Mouse (Mus musculus) forebrain, postnatal 0 days (tissue): Measurements from ENCODE around the gene Krt86. TPM values are rescaled to one million over a fixed set of nuclear protein-coding genes. Genes with fewer than 3 reads are reported as not detected.

Source experiments
- ATAC-seq: fragments of 200-750 bp; cut with Nextera tagmentation; 2 replicates; pipeline ENCODE4 v1.8.0; 2017; ENCODE audit warnings: mild to moderate bottlenecking, moderate library complexity
- DNase-seq: peaks from one replicate; pipeline ENCODE4 v3.0.0-alpha.2; 2015
- H3K27ac ChIP-seq: fragments of 300-500 bp; sonication (generic); 2 replicates; pipeline ENCODE4 v1.5.1; 2014; ENCODE audit warnings: low read depth, mild to moderate bottlenecking, antibody characterized with exemption, low read length, moderate library complexity, mixed read lengths
- H3K27me3 ChIP-seq: fragments of 300-500 bp; sonication (generic); 2 replicates; pipeline ENCODE4 v1.6.1; 2014; ENCODE audit warnings: mild to moderate bottlenecking, low read length, mixed read lengths; ENCODE audit not compliant: insufficient read depth
- H3K36me3 ChIP-seq: fragments of 300-500 bp; sonication (generic); 2 replicates; pipeline ENCODE4 v1.6.1; 2014; ENCODE audit warnings: mild to moderate bottlenecking, moderate library complexity; ENCODE audit not compliant: insufficient read depth
- H3K4me1 ChIP-seq: fragments of 300-500 bp; sonication (generic); 2 replicates; pipeline ENCODE4 v1.6.1; 2014; ENCODE audit warnings: antibody characterized with exemption; ENCODE audit not compliant: insufficient read depth
- H3K4me2 ChIP-seq: fragments of 300-500 bp; sonication (generic); 2 replicates; pipeline ENCODE4 v1.6.1; 2014; ENCODE audit warnings: low read depth, mild to moderate bottlenecking, moderate library complexity
- H3K4me3 ChIP-seq: fragments of 300-500 bp; sonication (generic); 2 replicates; pipeline ENCODE4 v1.5.1; 2014; ENCODE audit warnings: low read depth, low read length, mixed read lengths
- H3K9ac ChIP-seq: fragments of 300-500 bp; sonication (generic); 2 replicates; pipeline ENCODE4 v1.6.1; 2014; ENCODE audit warnings: mild to moderate bottlenecking
- H3K9me3 ChIP-seq: fragments of 300-500 bp; sonication (generic); 2 replicates; pipeline ENCODE4 v1.6.1; 2016; ENCODE audit warnings: low read length
- CTCF ChIP-seq: sonication (generic); IDR thresholded peaks from 2 replicates; pipeline ENCODE4 v1.5.1; 2016; ENCODE audit warnings: antibody characterized with exemption, control low read depth, low read depth
- WGBS: fragments of 180-500 bp; shearing (Covaris S2); extraction: QIAGEN DNeasy Blood & Tissue Kit; methylation state at CpG from one replicate; pipeline ENCODE4 v1.1.7; 2014; 5-methylcytosine and 5-hydroxymethylcytosine counted together
- polyA plus RNA-seq: library from polyadenylated mRNA; unstranded; fragments of >200 nt; fragmentation: Nextera tagmentation; extraction: Ambion mirVana; gene quantifications from 2 replicates; pipeline ENCODE4 v1.2.1, GENCODE M21; 2015
- total RNA-seq: library from RNA; depleted of rRNA; stranded (reverse); fragments of >200 nt; gene quantifications from 2 replicates; pipeline ENCODE4 v1.2.3, GENCODE M21; 2014; rRNA removed

The Krt86 gene
- total RNA-seq, result 0.14 TPM in 1 of 2 replicates, not detected in the other
- polyA plus RNA-seq, result 0.11 and 0.19 TPM in 2 replicates

- no peak within 1 kb of the TSS for H3K4me2 ChIP-seq
- no peak within 1 kb of the TSS for H3K9ac ChIP-seq
- ATAC-seq (no peak), DNase-seq (no peak)
- H3K4me1 ChIP-seq, result no peaks in the 10 kb centered on the region
- H3K27ac ChIP-seq, result no peak within 1 kb of the TSS
- H3K27me3 ChIP-seq, result no peaks in the 10 kb centered on the region
- TF ChIP-seq CTCF, result no peak
- no peaks in the 10 kb centered on the region for H3K36me3 ChIP-seq
- WGBS, result 36% methylated on average over 10 of the region's 10 CpGs
- no peaks in the 10 kb centered on the region for H3K9me3 ChIP-seq
- H3K4me3 ChIP-seq, result no peak within 1 kb of the TSS
These were observed at the start of gene Krt86 for GRCm38 (mm10) chr15:101472952-101473528. Gene Krt86 (plus strand): TSS chr15:101473478.

GRCm38 (mm10) chr15:101424914-101425313 is 48.4 kb upstream of the Krt86 start:
- H3K9me3 ChIP-seq, result no peaks in the 10 kb centered on the region
- ATAC-seq (no peak), DNase-seq (no peak)
- H3K4me3 ChIP-seq, result no peak overlapping the region
- H3K4me2 ChIP-seq, result no peak overlapping the region
- H3K4me1 ChIP-seq, result no peaks in the 10 kb centered on the region
- H3K9ac ChIP-seq, result no peak overlapping the region
- WGBS, result 23% methylated on average over 5 of the region's 5 CpGs
- no peaks in the 10 kb centered on the region for H3K27me3 ChIP-seq
- TF ChIP-seq CTCF, result no peak
- H3K36me3 ChIP-seq, result no peaks in the 10 kb centered on the region
- no peak overlapping the region for H3K27ac ChIP-seq

- DNase-seq (no peak), ATAC-seq (no peak)
- Histone ChIP-seq H3K36me3 (no peaks in the 10 kb centered on the region), H3K4me2 (no peak overlapping the region), H3K4me1 (peaks cover 5% of the 10 kb centered on the region; the same call in 1 of the 2 replicates), H3K27ac (no peak overlapping the region), H3K9me3 (no peaks in the 10 kb centered on the region), H3K27me3 (no peaks in the 10 kb centered on the region), H3K4me3 (no peak overlapping the region), H3K9ac (no peak overlapping the region)
- no peak for TF ChIP-seq CTCF
- WGBS, result 91% methylated on average over 7 of the region's 7 CpGs
These were observed 36.7 kb upstream of the Krt86 start for GRCm38 (mm10) chr15:101436611-101437010.

GRCm38 (mm10) chr15:101438555-101438954 is 34.7 kb upstream of the Krt86 start, which contains the start of gene Krt87:
Gene Krt87 (minus strand): TSS chr15:101438804.
- Histone ChIP-seq H3K9me3 (no peaks in the 10 kb centered on the region), H3K9ac (peak within 1 kb of the TSS; percentile 40), H3K4me2 (peak within 1 kb of the TSS; percentile 66), H3K27me3 (no peaks in the 10 kb centered on the region), H3K36me3 (no peaks in the 10 kb centered on the region), H3K4me3 (peak within 1 kb of the TSS; percentile 31), H3K27ac (no peak within 1 kb of the TSS), H3K4me1 (peaks cover 5% of the 10 kb centered on the region; the same call in 1 of the 2 replicates)
- peak; percentile 23; the same call in 1 of the 2 replicates for ATAC-seq
- no peak for TF ChIP-seq CTCF
- 4% methylated on average over 31 of the region's 34 CpGs for WGBS
- DNase-seq, result no peak

GRCm38 (mm10) chr15:101440837-101441236 is 32.4 kb upstream of the Krt86 start:
- Histone ChIP-seq H3K27me3 (no peaks in the 10 kb centered on the region), H3K4me1 (peaks cover 5% of the 10 kb centered on the region; the same call in 1 of the 2 replicates), H3K9me3 (no peaks in the 10 kb centered on the region), H3K27ac (no peak overlapping the region), H3K4me3 (no peak overlapping the region), H3K9ac (no peak overlapping the region), H3K36me3 (no peaks in the 10 kb centered on the region), H3K4me2 (no peak overlapping the region)
- TF ChIP-seq CTCF, result no peak
- DNase-seq (peak; percentile 71), ATAC-seq (peak; percentile 76)
- WGBS, result 67% methylated on average over 4 of the region's 4 CpGs

GRCm38 (mm10) chr15:101446572-101446971 is 26.7 kb upstream of the Krt86 start:
- H3K4me3 ChIP-seq, result no peak overlapping the region
- no peak overlapping the region for H3K27ac ChIP-seq
- H3K27me3 ChIP-seq, result no peaks in the 10 kb centered on the region
- H3K36me3 ChIP-seq, result no peaks in the 10 kb centered on the region
- no peak for TF ChIP-seq CTCF
- H3K9ac ChIP-seq, result no peak overlapping the region
- ATAC-seq, result no peak
- WGBS, result 50% methylated on average over 11 of the region's 11 CpGs
- no peak overlapping the region for H3K4me2 ChIP-seq
- no peak for DNase-seq
- H3K9me3 ChIP-seq, result no peaks in the 10 kb centered on the region
- no peaks in the 10 kb centered on the region for H3K4me1 ChIP-seq

GRCm38 (mm10) chr15:101447444-101447843 is 25.8 kb upstream of the Krt86 start, which contains the start of gene Krt88:
Gene Krt88 (plus strand): TSS chr15:101447744.
- H3K4me2 ChIP-seq, result no peak within 1 kb of the TSS

More at GRCm38 (mm10) chr15:101447444-101447843, 25.8 kb upstream of the Krt86 start, which contains the start of gene Krt88:
- Histone ChIP-seq H3K27me3 (no peaks in the 10 kb centered on the region), H3K9ac (no peak within 1 kb of the TSS), H3K36me3 (no peaks in the 10 kb centered on the region), H3K4me1 (no peaks in the 10 kb centered on the region), H3K4me3 (no peak within 1 kb of the TSS), H3K9me3 (no peaks in the 10 kb centered on the region), H3K27ac (no peak within 1 kb of the TSS)
- no peak for DNase-seq
- 76% methylated on average over 2 of the region's 2 CpGs for WGBS
- no peak for ATAC-seq
- TF ChIP-seq CTCF, result no peak
